Mouse (Mus musculus) E14TG2a.4 (cell line): Measurements from ENCODE around the gene Nr1h2.

Source experiments
- H3K27me3 ChIP-seq: 2 replicates; pipeline ENCODE4 v1.6.1; 2014; ENCODE audit warnings: low read length, control low read depth; ENCODE audit not compliant: insufficient read depth
- H3K36me3 ChIP-seq: 2 replicates; pipeline ENCODE4 v1.6.1; 2014; ENCODE audit warnings: low read length, control low read depth; ENCODE audit not compliant: insufficient read depth
- H3K4me1 ChIP-seq: replicated peaks from 2 replicates; pipeline ENCODE4 v1.6.1; 2014; ENCODE audit warnings: low read depth, low read length, control low read depth
- H3K4me3 ChIP-seq: replicated peaks from 2 replicates; pipeline ENCODE4 v1.5.1; 2014; ENCODE audit warnings: mild to moderate bottlenecking, low read length
- H3K9me3 ChIP-seq: 2 replicates; pipeline ENCODE4 v1.6.1; 2014; ENCODE audit warnings: low read length, control low read depth
- CTCF ChIP-seq: conservative IDR thresholded peaks from 2 replicates; pipeline ENCODE4 v1.5.1; 2014; ENCODE audit warnings: low read length
- NANOG ChIP-seq: IDR thresholded peaks from 2 replicates; pipeline ENCODE4 v1.6.1; 2014; ENCODE audit warnings: borderline replicate concordance, low read length, mixed read lengths
- POU5F1 ChIP-seq: IDR thresholded peaks from 2 replicates; pipeline ENCODE4 v1.6.1; 2014; ENCODE audit warnings: low read length, borderline replicate concordance

Nr1h2 gene

GRCm38 (mm10) chr7:44581637-44582036, 27.9 kb upstream of the Nr1h2 start:
- Histone ChIP-seq H3K27me3 (peaks cover 12% of the 10 kb centered on the region), H3K4me1 (peaks cover 37% of the 10 kb centered on the region), H3K9me3 (no peaks in the 10 kb centered on the region), H3K4me3 (no peak overlapping the region), H3K36me3 (peaks cover 21% of the 10 kb centered on the region)
- TF ChIP-seq POU5F1 = no peak
- TF ChIP-seq NANOG = no peak
- no peak for TF ChIP-seq CTCF

DNA sequence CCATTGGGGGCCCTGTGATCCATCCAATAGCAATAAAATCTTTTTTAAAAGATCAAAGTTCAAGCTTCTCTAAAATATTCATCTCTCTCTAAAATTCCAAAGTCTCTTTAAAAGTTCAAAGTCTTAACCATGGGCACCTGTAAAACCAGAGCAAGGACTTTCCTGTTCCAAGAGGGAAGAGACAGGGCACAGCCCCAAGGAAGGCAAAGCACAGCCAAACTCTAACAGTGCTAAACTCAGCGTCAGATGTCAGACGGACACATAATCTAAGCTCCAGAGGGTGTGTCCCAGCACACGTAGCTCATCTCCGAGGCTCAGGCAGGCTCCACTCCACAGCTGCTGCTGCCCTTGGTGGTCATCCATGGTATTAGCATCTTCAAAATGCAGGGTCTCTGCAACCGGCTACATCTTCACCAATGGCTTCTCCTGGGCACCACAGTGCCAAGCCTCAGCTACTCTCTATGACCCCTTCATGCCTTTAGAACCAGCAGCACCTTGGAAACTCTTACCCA, 22.6 kb upstream of the Nr1h2 start:
- Histone ChIP-seq H3K27me3 (no peaks in the 10 kb centered on the region), H3K4me1 (peaks cover 53% of the 10 kb centered on the region), H3K9me3 (no peaks in the 10 kb centered on the region), H3K4me3 (no peak overlapping the region), H3K36me3 (0 out of 2 replicates have a peak, but pooled peaks cover 3% of the 10 kb centered on the region)
- TF ChIP-seq POU5F1 (no peak), CTCF (no peak), NANOG (no peak)

DNA sequence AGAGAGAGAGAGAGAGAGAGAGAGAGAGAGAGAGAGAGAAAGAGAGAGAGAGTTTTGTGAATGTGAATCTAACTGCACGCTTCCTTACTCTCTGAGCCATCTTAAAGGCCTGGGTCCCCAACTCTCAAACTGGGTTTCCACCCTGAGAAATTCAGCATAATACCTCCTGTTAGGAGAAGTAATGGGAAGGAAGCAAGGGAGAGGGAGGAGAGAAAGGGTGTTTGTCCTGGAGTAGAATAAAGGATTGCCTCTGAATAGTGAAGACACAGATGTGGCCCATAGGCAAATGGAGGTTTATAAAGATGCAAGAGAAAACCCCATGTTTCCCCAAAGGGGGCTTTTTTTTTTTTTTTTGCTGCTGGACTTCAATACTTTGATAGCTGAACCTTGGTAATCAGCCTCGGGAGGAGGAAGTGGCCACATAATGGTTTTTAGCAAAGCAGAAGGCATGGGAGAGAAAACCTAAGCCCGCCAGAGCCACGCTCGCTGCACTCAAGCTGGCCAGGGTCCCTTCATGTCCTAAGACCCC, 19.3 kb upstream of the Nr1h2 start:
- no peak for TF ChIP-seq NANOG
- TF ChIP-seq CTCF = no peak
- no peak for TF ChIP-seq POU5F1

GRCm38 (mm10) chr7:44572213-44572701, 18.5 kb upstream of the Nr1h2 start, which contains the start of gene Napsa:
Gene Napsa, plus strand, starts transcription at chr7:44572380.
- Histone ChIP-seq H3K36me3 (no peaks in the 10 kb centered on the region), H3K4me3 (peak within 1 kb of the TSS; percentile 48), H3K27me3 (no peaks in the 10 kb centered on the region), H3K9me3 (no peaks in the 10 kb centered on the region), H3K4me1 (peaks cover 62% of the 10 kb centered on the region)
- TF ChIP-seq POU5F1 = no peak
- no peak for TF ChIP-seq NANOG
- no peak for TF ChIP-seq CTCF

More for the DNA sequence above, 19.3 kb upstream of the Nr1h2 start:
- Histone ChIP-seq H3K4me3 (no peak overlapping the region), H3K9me3 (no peaks in the 10 kb centered on the region), H3K27me3 (no peaks in the 10 kb centered on the region), H3K4me1 (peaks cover 67% of the 10 kb centered on the region), H3K36me3 (no peaks in the 10 kb centered on the region)

DNA sequence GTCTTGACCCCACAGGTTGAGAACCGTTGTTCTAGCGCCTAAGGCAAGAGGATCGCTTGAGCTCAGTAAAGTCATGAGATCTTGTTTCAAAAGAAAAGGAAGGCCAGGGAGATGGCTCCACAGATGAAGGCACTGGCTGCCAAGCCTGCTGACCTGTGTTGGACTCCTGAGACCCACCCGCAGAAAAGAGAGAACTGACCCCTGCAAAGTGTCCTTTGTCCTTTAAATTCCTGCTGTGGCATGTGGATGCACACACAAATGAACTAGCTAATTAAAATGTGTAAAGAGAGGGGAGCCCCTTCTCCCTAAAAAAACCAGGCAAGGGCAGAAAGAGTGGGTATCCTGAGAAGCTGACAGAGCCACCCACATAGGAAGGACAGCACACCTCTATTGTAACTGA, 18.1 kb upstream of the Nr1h2 start:
- no peaks in the 10 kb centered on the region for H3K27me3 ChIP-seq
- H3K4me1 ChIP-seq = peaks cover 57% of the 10 kb centered on the region
- no peak for TF ChIP-seq NANOG
- no peak for TF ChIP-seq CTCF
- TF ChIP-seq POU5F1 = no peak
- peak overlapping the region; percentile 48 for H3K4me3 ChIP-seq
- no peaks in the 10 kb centered on the region for H3K36me3 ChIP-seq
- no peaks in the 10 kb centered on the region for H3K9me3 ChIP-seq

DNA sequence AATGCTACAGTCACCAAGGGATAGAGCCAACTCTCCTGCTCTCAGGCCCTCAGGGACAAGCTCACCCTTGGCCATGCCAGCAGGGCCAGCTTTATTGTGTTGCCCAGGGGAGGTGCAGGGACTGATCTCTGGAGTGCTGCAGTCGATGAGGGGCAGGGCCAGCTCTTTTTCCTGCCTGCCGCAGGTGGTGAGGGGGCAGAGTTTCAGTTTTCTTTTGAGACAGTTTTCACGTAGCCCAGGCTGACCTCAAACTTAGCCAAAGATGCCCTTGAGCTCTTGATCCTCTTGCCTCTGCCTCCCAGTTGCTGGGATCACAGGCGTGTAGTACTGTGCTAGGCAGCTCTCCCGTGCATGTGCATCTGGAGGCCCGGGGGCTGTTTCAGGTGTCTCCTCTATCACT, 17.2 kb upstream of the Nr1h2 start:
- no peaks in the 10 kb centered on the region for H3K36me3 ChIP-seq
- TF ChIP-seq POU5F1 = no peak
- no peak for TF ChIP-seq NANOG
- no peak for TF ChIP-seq CTCF
- H3K9me3 ChIP-seq = no peaks in the 10 kb centered on the region
- H3K27me3 ChIP-seq = no peaks in the 10 kb centered on the region
- peaks cover 51% of the 10 kb centered on the region for H3K4me1 ChIP-seq
- peak overlapping the region; percentile 20; the same call in 1 of the 2 replicates for H3K4me3 ChIP-seq

DNA sequence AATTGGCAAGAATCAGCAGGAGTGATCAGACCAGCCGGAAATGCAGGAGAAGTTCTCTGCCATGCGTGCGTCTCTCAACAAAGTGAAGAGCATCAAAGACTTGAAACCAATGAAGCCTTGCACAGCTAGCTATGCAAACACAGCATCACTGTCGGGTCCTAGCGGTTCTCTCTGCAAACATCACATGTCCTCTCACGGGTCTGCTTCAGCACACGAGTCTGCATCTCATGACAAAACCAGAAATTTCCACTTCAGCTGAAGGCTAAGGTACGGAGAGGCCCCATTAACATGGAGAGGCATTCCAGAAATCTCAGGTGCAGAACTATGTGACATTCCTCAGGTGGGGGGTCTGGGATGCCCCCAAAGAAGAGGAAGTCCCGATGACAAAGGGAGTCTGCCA, 15.1 kb upstream of the Nr1h2 start:
- Histone ChIP-seq H3K9me3 (no peaks in the 10 kb centered on the region), H3K27me3 (no peaks in the 10 kb centered on the region), H3K4me1 (peaks cover 59% of the 10 kb centered on the region), H3K4me3 (no peak overlapping the region), H3K36me3 (no peaks in the 10 kb centered on the region)
- TF ChIP-seq NANOG = no peak
- TF ChIP-seq POU5F1 = no peak
- TF ChIP-seq CTCF = no peak

GRCm38 (mm10) chr7:44565414-44565813, 11.7 kb upstream of the Nr1h2 start:
- Histone ChIP-seq H3K9me3 (no peaks in the 10 kb centered on the region), H3K36me3 (no peaks in the 10 kb centered on the region), H3K4me3 (no peak overlapping the region), H3K4me1 (peaks cover 39% of the 10 kb centered on the region), H3K27me3 (no peaks in the 10 kb centered on the region)
- TF ChIP-seq CTCF (no peak), NANOG (no peak), POU5F1 (no peak)
